Mouse (Mus musculus) erythroblast, embryonic 14.5 days (primary cell): Measurements from ENCODE around the gene Lat2. TPM values are rescaled to one million over a fixed set of nuclear protein-coding genes. Genes with fewer than 3 reads are reported as not detected.

ENCODE experiments used
- H3K27me3 ChIP-seq: 2 replicates; pipeline ENCODE4 v1.6.1; 2012; ENCODE audit warnings: inconsistent platforms; ENCODE audit not compliant: control insufficient read depth
- H3K36me3 ChIP-seq: 2 replicates; pipeline ENCODE4 v1.6.1; 2012; ENCODE audit warnings: mild to moderate bottlenecking, inconsistent platforms; ENCODE audit not compliant: control insufficient read depth
- H3K4me1 ChIP-seq: 2 replicates; pipeline ENCODE4 v1.6.1; 2012; ENCODE audit warnings: inconsistent platforms; ENCODE audit not compliant: control insufficient read depth
- H3K4me3 ChIP-seq: replicated peaks from 2 replicates; pipeline ENCODE3; 2012; ENCODE audit warnings: moderate library complexity, mild to moderate bottlenecking, inconsistent platforms
- H3K9me3 ChIP-seq: 2 replicates; pipeline ENCODE4 v1.6.1; 2012; ENCODE audit warnings: low read length, inconsistent platforms, mixed read lengths; ENCODE audit not compliant: control insufficient read depth
- GATA1 ChIP-seq: IDR thresholded peaks from 2 replicates; pipeline ENCODE4 v1.6.1; 2012; ENCODE audit warnings: low read length, inconsistent platforms, mixed read lengths
- TAL1 ChIP-seq: IDR thresholded peaks from 3 replicates; pipeline ENCODE4 v1.6.1; 2012; ENCODE audit warnings: low read length, inconsistent platforms, mixed read lengths
- polyA plus RNA-seq: library from polyadenylated mRNA; stranded (reverse); fragments of >175 nt; gene quantifications from 2 replicates; pipeline ENCODE4 v1.2.3, GENCODE M21; 2012

The Lat2 gene
- polyA plus RNA-seq, 1 experiment: 0.16 TPM

DNA sequence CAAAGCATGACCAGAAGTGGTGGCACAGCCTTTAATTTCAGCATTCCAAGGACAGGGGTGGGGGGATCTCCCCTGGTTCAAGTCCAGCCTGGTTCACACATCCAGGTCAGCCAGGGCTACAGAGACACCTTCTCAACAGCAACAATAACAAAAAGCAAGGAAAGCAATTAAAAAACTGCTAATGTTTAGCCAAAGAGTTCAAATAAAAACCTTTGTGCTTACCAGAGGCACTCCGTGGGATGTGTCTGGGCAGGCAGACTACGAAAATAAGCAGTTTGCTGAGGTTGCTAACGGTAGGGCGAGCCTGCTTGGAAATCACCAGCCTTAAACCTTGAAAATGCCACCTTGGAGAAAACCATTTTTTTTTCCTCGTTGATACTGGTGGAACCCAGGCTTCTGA lies 33.7 kb downstream of the Lat2 start, which contains the start of gene Rfc2:
TSS of gene Rfc2 (plus strand) at position 221 of the 400 bp plus-strand sequence.
- H3K9me3 ChIP-seq: no peaks in the 10 kb centered on the region
- H3K27me3 ChIP-seq: no peaks in the 10 kb centered on the region
- TF ChIP-seq GATA1: no peak
- TF ChIP-seq TAL1: no peak
- peak within 1 kb of the TSS; percentile 83 for H3K4me3 ChIP-seq
- H3K4me1 ChIP-seq: peaks cover 44% of the 10 kb centered on the region
- H3K36me3 ChIP-seq: peaks cover 23% of the 10 kb centered on the region

DNA sequence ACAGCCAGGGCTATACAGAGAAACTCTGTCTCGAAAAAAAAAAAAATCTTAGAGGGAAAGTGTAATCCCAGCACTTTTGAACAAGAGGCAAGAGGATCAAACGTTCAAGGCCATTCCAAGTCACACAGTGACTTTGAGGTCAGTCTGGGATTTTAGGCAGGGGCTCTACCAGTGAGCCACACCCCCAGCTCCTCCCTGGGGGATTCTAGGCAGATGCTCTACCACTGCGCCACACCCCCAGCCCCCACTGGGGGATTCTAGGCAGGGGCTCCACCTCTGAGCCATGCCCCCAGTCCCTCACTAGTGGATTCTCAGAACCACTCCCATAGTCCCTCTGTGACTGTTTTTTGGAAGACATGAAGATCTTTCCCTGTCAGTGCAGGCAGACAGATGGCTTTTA lies 35.7 kb downstream of the Lat2 start:
- H3K9me3 ChIP-seq: no peaks in the 10 kb centered on the region
- H3K4me1 ChIP-seq: peaks cover 38% of the 10 kb centered on the region
- H3K27me3 ChIP-seq: no peaks in the 10 kb centered on the region
- peaks cover 3% of the 10 kb centered on the region for H3K36me3 ChIP-seq
- no peak overlapping the region for H3K4me3 ChIP-seq
- TF ChIP-seq GATA1 (no peak), TAL1 (no peak)

DNA sequence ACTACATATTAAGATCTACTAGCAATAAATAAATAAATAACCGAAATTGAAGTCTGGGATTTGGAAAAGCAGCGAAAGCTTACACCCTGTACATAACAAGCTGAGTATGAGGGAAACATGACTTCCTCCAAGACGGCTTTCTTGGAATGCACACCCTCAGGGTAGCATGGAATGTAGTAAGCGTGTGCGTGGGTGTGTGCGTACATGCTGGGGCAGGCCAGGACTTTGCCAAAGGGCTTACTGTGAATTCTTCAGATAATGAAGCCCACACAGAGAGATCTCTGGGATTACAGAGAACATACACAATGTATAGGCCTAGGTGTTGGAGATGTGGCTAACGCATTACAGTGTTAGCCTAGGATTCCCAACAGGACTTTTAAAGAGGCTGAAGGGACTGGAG lies 37.3 kb downstream of the Lat2 start:
- no peak overlapping the region for H3K4me3 ChIP-seq
- H3K4me1 ChIP-seq: peaks cover 36% of the 10 kb centered on the region
- no peak for TF ChIP-seq GATA1
- TF ChIP-seq TAL1: no peak
- no peaks in the 10 kb centered on the region for H3K27me3 ChIP-seq
- H3K9me3 ChIP-seq: no peaks in the 10 kb centered on the region
- no peaks in the 10 kb centered on the region for H3K36me3 ChIP-seq

DNA sequence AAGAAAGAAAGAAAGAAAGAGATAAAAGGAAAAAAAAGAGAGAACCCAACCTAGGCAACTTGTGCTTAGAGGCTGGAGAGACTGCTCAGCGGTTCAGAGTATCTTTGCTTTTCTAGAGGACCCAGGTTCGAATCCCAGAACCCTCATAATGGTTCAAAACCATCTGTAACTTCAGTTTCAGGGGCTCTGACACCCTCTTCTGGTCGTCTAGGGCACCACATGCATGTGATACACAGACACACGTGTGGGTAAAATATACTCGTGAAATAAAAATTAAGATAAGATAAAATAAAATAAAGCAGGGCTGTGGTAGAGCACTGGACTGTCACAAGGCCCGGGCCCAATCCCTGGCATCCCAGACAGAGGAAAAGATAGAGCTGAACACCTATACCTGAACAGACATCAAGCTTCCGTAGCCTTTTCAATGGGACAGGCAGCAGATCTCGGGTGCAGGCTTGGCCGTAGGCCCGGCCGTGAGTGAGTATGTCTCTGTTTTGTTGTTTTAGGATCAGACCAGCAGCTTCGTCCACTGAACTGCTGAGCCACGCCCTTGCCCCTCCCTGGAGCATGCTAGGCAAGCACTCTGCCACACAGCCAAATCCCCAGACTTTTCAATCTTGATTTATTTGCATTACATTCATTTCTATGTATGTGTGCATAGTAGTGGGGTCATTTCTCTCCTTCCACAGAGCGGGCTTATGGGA lies 38.2 kb downstream of the Lat2 start:
- no peak overlapping the region for H3K4me3 ChIP-seq
- no peaks in the 10 kb centered on the region for H3K27me3 ChIP-seq
- no peaks in the 10 kb centered on the region for H3K36me3 ChIP-seq
- TF ChIP-seq GATA1 (no peak), TAL1 (no peak)
- H3K4me1 ChIP-seq: peaks cover 43% of the 10 kb centered on the region
- no peaks in the 10 kb centered on the region for H3K9me3 ChIP-seq

DNA sequence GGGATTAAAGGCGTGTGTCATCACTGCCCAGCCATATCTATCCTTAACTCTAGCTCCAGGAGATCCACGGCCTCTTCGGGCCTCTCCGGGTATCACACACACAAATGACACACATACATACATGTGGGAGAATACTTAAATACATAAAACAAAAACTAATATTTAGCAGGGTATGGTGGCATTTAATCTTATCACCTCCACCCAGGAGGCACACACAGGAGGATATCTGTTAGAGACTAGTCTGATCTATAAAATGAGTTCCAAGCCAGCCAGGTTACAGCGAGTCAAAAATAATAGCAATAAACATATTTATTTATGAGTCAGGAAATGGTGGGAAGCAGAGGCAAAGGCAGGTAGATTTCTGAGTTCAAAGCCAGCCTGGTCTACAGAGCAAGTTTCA lies 39.0 kb downstream of the Lat2 start:
- no peaks in the 10 kb centered on the region; the same call in 1 of the 2 replicates for H3K9me3 ChIP-seq
- TF ChIP-seq GATA1 (no peak), TAL1 (no peak)
- H3K36me3 ChIP-seq: no peaks in the 10 kb centered on the region
- no peak overlapping the region for H3K4me3 ChIP-seq
- peaks cover 48% of the 10 kb centered on the region for H3K4me1 ChIP-seq
- H3K27me3 ChIP-seq: no peaks in the 10 kb centered on the region

DNA sequence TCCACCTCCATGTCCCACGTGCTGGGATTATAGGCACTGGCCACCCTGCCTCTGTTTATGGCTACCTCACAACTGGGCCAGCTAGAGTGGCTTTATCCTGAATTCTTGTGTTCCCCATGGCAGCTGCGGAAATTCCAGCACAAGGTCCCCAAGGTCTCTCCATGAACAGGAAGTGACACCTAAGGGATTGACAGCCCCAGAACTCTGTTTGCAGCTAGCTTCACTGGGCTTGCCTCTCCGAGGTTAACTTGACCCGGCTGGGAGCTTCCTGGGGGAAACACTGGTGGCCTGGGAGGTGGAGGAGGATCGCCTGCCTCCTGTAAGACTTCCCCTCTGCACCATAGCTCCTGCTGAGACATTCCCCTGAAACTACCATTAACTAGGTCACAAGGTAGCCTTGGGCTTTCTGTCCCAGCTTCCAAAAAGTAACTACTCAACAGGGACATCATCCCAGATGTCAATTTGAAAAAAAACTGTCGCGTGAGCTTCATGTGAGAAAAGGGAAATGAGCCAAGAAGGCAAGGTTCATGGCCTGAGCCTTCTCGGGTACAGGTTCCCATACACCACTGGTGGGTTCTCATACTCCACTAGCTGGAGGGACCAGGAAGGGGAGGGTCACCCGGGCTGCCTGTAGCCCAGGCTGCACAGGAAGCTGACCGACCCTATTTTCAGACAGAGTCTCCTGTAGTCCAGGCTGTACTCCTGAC lies 42.2 kb downstream of the Lat2 start:
- H3K9me3 ChIP-seq: no peaks in the 10 kb centered on the region; the same call in 1 of the 2 replicates
- H3K4me3 ChIP-seq: peak overlapping the region; percentile 57
- no peaks in the 10 kb centered on the region for H3K36me3 ChIP-seq
- H3K4me1 ChIP-seq: peaks cover 48% of the 10 kb centered on the region
- TF ChIP-seq TAL1 (no peak), GATA1 (no peak)
- no peaks in the 10 kb centered on the region for H3K27me3 ChIP-seq

DNA sequence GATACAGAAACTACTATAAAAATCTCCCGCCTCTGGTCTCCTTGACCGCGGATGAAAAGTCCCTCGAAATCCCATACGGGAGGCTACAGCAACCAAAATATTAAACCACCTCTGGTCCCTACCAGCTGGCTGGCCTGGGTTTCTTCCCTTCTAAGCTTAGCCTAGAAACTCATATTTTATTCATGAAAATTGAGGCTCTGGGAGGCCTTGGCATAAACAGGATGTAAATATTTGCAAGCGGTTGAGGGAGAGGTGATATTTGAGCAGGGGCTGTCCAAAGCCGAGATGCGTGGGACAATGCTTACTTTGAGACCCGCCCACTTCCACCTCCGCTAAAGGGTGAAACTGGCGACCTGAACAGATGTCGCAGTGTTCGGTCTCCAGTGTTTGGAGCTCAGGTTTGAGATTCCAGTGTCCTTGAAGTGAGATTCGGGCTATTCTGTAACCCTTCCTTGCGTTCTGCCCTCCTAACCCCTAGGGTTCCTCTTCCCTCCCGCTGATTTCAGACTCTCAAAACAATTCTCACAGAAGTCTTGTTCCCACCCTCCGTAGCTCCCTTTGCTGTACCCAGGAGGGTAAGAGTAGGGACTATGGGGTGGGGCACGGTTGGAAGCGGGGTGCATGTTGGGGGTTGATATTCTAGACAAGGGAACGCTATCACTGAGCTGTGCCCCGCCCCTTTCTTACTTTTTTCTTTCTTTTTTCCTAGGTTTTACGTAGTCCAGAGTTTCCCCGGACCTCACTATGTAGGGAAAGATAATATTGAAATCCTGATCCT lies 42.9 kb downstream of the Lat2 start:
- Histone ChIP-seq H3K9me3 (no peaks in the 10 kb centered on the region; the same call in 1 of the 2 replicates), H3K4me3 (peak overlapping the region; percentile 57), H3K27me3 (no peaks in the 10 kb centered on the region), H3K36me3 (no peaks in the 10 kb centered on the region), H3K4me1 (peaks cover 41% of the 10 kb centered on the region)
- TF ChIP-seq TAL1: no peak

DNA sequence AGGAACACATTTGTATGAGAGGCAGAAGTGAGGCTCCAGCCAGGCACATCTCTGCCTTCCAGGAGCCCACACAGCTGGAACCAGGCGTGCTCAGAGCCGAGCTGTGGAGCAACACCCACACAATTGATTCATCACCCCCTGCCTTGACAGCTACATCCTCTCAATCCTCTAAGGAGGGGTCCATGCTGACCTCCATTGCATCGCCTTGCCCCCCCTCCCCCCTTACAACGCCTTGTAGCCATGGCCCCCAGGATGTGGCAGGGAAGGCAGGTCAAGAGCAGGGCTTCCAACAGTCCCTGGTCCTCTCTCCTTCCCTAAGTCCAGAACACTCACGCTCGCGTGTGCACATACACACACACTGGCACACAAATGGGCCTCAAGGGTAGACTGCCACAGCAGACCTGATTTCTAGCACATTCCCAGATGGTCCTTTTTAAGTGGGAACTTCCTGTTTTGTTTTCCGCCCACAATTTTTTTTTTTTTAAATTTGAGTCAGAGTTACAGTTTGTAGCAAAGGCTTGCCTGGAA lies 45.8 kb downstream of the Lat2 start:
- peaks cover 25% of the 10 kb centered on the region for H3K4me1 ChIP-seq
- no peaks in the 10 kb centered on the region for H3K27me3 ChIP-seq
- no peak for TF ChIP-seq GATA1
- no peak for TF ChIP-seq TAL1
- H3K9me3 ChIP-seq: no peaks in the 10 kb centered on the region; the same call in 1 of the 2 replicates
- H3K36me3 ChIP-seq: no peaks in the 10 kb centered on the region
- H3K4me3 ChIP-seq: no peak overlapping the region

DNA sequence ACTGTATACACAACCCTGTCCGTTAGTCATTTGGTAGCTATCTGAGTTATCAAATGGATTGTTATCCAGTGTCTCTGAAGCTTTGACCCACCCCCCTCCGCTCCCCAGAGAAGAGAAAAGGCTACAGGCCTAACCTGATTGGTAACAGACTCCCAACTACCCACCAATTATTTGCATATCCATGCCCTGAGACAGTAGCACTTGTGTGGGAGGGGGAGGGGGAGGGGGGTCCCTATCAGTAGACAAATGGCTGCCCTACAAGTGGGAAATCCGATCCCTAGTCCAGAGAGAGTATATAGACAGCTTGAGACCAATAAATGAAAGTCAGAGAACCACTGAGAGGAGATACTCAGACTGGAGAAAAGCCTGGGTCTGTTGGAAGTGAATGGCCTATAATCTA lies 46.8 kb downstream of the Lat2 start:
- peaks cover 18% of the 10 kb centered on the region for H3K4me1 ChIP-seq
- H3K36me3 ChIP-seq: no peaks in the 10 kb centered on the region
- no peaks in the 10 kb centered on the region for H3K27me3 ChIP-seq
- TF ChIP-seq TAL1 (no peak), GATA1 (no peak)
- no peak overlapping the region for H3K4me3 ChIP-seq
- no peaks in the 10 kb centered on the region; the same call in 1 of the 2 replicates for H3K9me3 ChIP-seq
